Mouse (Mus musculus) urinary bladder, postnatal 10 days (tissue): ENCODE measurements around the gene Osbp2.

Experiments used
- DNase-seq: peaks from one replicate; pipeline ENCODE4 v3.0.0; 2022; ENCODE audit warnings: low spot score

The Osbp2 gene

DNA sequence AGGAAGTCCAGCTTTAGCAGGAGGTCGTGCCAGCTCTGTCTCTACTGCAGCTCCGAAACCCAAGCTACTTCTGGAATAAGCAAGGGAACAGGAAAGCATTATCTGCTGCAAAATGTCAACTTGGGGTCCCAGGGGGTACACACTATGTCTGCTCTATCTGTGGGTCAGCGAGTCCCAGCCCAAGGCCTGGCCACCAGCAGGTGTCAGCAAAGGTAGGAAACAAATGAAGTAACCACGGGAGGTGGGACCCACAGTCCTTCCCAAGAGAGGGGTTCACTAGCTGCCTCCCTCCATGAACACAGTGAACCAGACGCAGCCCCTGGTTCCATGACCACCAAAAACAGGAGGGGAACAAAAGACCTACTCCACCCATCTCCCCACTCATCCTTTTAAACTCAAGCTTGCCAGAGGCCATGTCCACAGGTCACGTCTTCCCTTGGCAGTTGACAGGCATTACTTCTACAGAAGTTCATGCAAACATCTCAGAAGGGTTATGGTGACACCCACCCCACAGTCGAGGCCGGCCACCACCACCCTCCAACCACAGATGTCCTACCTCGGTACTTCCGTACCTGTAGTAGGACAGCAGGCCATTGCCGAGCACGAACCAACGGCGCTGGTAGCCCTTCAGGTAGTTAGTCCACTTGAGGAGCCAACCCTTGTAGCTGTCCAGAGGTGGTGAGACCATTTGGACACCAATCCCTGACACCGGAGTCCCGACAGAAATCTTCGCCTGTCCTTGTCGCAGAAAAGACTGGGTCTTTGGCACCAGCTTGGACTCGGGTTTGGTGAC lies 846 bp downstream of the Osbp2 start:
- DNase-seq = no peak

DNA sequence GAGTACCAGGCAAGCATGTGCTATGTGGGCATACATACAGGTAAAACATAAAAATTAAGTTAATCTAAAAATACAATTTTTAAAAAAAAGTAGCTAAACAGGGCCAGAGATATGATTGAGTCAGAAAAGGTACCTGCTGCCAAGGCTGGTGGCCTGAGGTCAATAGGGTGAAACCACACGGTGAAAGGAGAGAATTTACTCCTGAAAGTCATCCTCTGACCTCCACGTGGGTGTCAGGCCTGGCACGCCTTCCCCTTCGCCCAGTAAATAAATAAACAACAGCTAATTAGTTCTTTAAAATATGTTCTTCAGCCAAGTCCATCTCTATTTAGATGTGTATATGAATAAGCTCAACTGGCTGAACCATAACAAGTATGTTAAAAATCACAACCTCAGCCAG lies 3.3 kb downstream of the Osbp2 start:
- no peak for DNase-seq

GRCm38 (mm10) chr11:3859778-3860177 lies 3.9 kb downstream of the Osbp2 start:
- no peak for DNase-seq

GRCm38 (mm10) chr11:3857902-3858301 lies 5.8 kb downstream of the Osbp2 start:
- DNase-seq = no peak

- DNase-seq = no peak
These were observed 7.9 kb downstream of the Osbp2 start for GRCm38 (mm10) chr11:3855846-3856245.

- DNase-seq = no peak
These were observed 9.5 kb downstream of the Osbp2 start for GRCm38 (mm10) chr11:3854156-3854555.

DNA sequence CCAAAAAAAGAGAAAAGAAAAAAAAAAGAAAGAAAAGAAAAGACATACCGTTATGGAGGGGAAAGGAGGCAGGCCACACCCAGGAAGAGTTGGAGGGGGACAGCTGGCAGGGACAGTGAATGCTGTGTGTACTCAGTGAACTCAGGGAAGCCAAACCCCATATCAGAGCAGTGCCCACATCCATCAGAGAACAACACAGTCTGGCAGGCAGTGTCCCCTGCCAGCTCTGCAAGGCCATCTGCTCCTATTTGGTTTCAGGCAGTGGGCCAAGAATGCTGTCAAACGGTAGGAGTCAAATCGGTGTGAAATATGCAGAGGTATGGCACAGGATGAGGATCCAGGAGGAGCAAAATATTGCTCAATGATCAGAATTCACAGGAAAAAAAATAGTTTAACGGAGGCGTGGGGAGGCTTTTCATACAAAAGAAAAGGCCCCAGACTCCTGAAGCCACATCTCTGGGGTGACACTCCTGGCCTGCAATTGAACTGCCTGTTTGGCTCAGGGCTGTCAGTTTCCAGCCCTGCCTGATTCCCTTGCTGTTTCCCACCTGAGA lies 10.1 kb downstream of the Osbp2 start:
- DNase-seq = no peak

DNA sequence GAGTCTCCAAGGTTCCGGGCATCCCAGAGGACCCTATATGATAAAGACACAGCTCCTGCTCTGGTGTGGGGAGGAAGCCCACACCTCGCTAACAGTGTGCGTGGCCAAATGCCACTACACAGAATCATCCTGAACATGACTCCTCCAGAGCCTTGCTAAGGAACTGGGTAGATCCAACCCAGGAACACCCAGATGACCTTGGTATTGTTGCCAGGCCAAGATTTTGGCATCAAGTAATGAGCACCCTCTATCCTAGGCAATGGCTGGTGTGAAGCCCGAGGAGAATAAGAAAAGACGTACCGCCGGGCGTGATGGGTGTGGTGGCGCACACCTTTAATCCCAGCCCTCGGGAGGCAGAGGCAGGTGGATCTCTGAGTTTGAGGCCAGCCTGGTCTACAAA lies 10.7 kb downstream of the Osbp2 start:
- no peak for DNase-seq

DNA sequence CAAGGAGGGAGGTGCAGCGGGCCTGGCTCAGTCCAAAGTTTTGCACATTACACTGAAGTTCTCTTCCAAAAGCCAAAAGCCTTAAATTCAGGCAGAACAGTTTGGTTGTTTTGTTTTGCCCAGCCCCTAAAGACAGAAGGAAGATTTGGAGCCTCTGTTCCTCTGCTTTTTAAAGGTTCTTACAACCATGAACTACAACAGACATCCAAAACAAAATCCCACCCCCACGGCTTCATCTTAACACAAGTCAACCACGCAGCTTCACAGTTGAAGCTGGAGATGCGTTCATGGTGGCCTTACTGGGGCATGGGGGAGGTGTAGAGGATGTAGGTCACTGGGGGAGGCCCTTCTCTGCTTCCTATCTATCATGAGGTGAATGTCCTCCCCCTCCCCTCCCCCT lies 11.8 kb downstream of the Osbp2 start:
- DNase-seq = no peak

DNA sequence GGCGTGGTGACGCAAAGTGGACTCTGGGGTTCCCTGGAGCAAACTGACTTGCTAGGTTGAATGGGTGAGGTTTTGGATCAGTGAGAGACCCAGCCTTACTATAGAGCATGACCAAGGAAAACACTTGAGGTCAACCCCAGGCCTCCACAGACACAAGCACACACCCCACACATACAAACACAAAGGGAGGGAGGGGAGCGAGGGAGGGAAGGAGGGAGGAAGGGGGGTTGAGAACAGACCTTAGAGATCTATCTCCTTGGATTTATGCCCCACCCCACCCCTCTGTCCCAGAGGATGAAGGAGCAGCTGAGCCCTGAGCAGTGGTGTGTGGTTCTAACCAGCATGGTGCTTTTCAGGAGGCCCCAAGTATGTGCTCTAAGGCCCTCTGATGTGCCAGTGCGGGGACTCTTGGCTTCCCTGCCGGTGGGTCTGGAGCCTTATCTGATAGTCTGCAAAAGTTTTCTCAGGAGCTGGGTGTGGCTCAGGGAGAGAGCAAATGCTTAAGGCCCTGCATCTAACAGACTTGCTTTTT lies 12.9 kb downstream of the Osbp2 start:
- no peak for DNase-seq

GRCm38 (mm10) chr11:3850315-3850614 lies 13.4 kb downstream of the Osbp2 start:
- DNase-seq = no peak

GRCm38 (mm10) chr11:3849469-3850314 lies 14.0 kb downstream of the Osbp2 start:
- no peak for DNase-seq

DNA sequence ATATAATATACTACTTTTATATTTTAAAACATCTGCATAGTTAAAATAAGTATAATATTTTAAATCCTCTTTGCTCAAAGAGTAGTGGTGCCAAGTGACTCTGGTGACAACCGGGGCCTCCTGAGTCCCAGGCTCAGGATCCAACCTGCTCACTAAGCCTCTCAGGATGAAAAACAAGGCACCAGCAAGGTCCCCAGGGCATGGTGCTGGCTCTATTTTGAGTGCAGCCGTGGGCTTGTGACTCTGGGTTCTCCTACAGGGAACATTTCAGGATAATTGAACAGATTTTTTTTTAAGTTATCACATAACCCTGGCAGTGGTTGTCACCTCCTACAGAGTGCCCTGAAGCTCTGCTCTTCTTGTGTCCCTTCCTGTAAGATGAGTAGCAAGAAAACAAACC lies 17.4 kb downstream of the Osbp2 start:
- no peak for DNase-seq

- no peak for DNase-seq
These were observed 19.6 kb downstream of the Osbp2 start for GRCm38 (mm10) chr11:3843943-3844734.

GRCm38 (mm10) chr11:3835271-3835670 lies 28.4 kb downstream of the Osbp2 start:
- DNase-seq = no peak

DNA sequence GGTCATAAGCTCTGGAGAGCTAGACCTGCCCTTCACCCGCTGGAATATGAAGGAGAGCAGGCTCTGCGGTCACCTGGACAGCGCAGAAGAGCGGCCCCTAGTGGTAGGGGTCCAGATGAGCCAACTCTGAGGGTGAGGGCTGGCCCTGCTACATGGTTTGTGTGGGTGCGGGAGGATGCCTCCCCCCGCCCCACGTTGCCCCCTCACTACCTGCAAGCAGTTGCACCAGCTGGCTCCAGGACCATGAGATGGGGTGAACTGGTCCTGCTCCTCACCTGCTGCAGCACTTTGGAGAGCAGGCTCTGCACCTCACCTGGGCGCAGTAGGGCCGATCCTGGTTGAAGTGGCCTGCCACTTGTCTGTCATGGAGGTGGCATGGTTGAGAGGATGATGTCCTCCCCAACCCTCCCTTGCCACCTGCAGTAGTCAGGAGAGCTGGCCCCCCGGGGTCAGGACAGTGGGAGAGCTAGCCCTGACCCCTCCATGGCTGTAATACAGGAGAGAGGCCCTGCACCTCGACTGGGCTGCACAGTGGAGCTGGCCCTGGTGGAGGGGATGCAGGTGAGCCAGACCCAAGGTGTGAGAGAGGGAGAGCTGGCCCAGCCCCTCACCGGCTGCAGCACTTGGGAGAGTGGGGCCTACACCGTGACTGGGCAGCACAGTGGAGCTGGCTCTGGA lies 29.1 kb downstream of the Osbp2 start:
- no peak for DNase-seq

GRCm38 (mm10) chr11:3833544-3834420 lies 29.9 kb downstream of the Osbp2 start:
- DNase-seq = no peak

- no peak for DNase-seq
These were observed 31.4 kb downstream of the Osbp2 start for GRCm38 (mm10) chr11:3832193-3832901.

GRCm38 (mm10) chr11:3829736-3830135 lies 34.0 kb downstream of the Osbp2 start:
- no peak for DNase-seq

DNA sequence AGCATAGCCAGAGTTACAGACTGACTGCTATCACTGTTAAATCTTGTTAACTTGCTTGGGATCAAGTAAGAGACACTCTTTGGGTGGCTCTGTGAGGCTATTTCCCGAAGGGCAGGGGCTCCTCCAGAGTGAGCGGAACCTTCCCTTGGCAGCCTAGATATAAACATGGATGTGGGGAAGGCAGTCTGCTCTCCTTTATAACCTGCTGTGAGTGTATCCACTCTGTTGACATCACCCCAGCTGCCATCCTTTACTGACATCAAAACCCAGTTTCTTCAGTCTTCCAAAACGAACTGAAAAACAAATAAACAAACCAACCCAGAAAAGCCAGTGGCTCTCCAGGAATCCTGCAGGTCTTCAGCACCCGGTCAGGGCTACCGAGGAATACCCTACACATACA lies 39.6 kb downstream of the Osbp2 start:
- no peak for DNase-seq
